Mouse (Mus musculus) urinary bladder, postnatal 4 days (tissue): ENCODE measurements around the gene Ttll6.

Experiments used
- DNase-seq, 2 experiments: peaks; one replicate each; pipeline ENCODE4 v3.0.0; 2021 to 2022; ENCODE audit warnings: low spot score in 2 of 2

Ttll6 gene

DNA sequence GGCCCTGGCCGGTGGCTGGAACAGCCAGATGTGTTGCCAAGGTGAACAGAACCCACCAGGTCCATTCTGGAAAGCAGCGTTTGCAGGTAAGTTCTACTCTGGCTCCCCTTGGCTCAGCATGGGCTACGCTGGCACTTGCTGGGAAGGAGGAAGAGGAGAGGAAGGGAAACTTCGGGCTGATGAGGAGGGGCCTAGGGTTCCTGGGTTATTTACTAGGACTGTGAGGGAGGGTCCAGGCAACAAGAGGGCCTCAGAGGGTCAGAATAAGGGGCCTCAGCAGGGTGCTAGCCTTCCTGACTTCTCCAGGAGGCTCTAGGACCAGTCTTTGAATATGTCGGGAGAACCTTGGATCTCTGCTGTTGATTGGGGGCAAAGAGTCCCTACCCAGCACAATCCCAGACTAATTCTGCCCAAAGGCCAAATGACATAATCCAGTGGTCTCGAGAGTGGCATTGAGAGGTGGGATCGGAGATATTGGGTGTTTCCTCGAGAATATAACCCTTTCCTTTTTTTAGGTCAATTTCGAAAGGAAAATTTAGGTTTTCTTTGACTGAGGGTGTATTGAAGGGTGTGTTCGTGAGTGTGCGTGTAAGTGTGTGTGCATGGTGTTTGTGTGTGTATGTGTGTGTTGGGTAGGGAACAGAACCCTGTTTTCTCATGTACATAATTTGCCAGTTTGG, 61.5 kb downstream of the Ttll6 start:
- no peak for DNase-seq

DNA sequence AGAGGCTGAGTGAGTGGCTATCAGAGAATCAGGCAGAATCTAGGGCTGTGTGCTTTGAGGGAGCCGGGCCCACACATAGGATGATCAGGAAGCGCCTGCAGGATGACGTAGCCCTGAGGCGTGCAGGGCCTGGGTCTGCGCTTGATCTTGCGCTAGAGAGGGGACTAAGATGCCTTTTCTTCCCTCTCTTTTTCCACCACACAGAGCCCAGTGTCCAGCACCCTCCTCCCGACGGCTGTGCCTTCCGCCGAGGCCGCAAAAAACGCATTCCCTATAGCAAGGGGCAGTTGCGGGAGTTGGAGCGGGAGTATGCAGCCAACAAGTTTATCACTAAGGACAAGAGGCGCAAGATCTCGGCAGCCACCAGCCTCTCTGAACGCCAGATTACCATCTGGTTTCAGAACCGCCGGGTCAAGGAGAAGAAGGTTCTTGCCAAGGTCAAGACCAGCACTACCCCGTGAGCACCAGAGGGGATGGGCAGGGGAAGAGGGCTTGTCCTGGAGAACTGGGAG, 62.2 kb downstream of the Ttll6 start:
- DNase-seq = no peak

GRCm38 (mm10) chr11:96198642-96199041, 65.1 kb downstream of the Ttll6 start:
- no peak for DNase-seq

GRCm38 (mm10) chr11:96199181-96200086, 65.8 kb downstream of the Ttll6 start:
- DNase-seq = no peak

DNA sequence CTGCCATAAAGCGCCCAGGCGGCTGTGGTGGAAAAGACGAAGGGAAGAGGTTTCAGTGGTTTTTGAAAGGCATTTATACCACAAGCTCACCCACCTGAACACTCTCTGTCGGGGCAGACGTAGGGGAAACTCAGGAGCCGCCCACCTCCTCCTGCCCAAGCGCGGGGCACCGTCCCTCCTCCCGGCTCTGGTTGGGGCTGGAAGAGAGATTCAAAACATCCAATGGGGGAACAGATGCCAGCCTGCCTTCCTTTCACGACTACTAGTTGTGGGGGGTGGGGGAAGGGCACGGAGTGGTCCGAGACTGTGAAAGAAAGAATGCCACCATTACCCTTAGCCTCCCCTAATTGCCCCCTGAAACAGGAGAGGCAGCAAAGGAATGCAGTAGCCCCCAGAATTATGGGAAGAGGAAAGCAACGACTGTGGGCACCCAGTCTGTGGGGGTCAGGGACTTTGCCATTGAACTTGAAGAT, 66.6 kb downstream of the Ttll6 start:
- no peak for DNase-seq

DNA sequence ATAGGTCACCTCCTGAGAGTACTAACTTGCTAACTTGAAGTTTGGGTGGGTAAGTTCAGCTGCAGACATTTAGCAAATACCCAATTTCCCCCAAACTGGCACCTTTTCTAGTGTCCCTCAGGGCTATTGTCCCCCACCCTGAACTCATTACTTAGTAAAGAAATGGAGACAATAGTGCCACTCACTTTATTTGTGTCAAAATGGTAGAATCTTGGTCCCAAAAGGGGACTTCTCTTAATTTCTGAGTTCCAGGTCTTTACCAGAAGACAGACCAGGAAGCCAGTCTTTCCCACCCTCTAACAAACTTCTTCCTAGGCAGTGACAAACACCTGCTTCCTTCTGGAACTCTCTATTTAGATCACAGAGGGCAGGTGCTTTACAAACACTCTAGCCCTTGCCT, 68.2 kb downstream of the Ttll6 start:
- DNase-seq = no peak

DNA sequence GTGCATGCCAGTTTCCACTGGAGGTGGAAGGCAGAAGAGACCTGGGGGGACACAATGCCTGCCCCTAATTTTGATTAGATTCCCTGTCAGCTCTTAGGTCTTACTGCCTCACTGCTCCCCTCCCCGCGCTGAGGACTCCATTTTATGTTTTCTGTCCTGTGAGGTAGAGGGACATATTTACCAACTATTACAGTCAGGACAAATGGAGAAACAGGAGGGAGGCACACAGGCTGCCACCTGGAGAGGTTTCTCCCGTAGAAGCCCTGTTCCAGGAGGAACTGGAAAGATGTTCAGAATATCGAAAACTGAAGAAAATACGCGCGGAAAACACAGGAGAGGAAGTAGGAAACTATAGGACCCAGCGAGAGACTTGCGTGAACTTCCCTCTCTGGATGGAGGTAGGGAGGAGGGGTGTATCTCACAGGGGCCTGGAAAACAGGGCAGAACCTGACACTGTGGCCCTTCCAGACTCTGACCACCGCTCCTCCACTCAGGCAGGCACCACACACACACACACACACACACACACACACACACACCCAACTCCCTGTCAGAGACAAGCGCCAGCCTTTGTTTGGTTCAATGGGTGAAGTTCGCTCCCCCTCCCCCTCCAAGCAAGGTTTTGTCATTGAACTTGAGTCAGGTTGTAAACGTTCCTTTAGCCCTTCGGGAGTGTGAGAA, 69.0 kb downstream of the Ttll6 start:
- no peak for DNase-seq

DNA sequence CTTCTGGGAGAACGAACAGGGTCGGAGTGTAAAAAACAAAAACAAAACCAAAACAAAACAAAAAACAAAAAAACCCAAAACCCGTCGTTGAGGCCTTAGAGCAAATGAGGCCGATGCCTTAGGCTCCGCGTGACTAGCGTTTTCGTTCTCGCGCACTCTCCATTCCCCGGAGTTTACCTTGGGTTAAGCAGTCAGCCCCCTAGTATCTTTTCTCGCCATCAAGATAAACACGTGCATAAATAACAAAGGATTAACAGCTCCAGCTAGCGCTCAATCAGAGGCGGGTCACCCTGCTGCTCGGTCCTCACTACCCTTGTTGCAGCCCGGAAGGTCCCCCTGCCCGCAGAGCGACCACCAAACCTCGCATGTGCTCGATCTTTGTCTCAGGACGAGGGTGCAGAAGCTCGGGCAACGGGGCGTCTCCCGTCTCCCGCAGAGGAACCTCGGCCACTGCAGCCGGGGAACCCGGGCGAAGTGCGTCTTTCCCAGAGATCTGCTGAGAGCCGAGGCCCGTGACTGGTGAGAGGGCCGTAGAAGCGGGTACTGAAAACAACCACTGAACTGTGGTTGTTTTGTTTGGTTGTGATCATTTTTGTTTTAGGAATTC, 69.7 kb downstream of the Ttll6 start:
- no peak for DNase-seq

GRCm38 (mm10) chr11:96203789-96204186, 70.2 kb downstream of the Ttll6 start:
- DNase-seq = no peak

DNA sequence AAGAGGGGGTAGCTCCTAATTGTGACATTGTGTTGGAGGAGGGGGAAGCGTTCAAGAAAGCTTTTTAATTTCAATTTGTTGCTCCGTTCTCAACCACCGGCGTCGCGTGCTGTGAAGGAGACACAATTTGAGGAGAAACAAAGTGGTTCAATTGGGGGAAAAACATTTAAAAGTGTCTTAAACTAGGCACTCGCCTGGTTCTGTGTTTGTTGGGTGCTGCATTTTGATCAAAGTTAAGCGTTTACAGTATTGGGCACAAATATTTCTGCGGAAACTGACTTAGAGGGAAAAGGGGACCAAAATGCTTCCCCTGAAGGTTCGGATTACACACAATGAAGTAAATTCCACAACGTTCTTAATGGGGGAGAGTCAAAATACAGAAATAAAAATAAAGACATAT, 70.8 kb downstream of the Ttll6 start:
- DNase-seq = no peak

DNA sequence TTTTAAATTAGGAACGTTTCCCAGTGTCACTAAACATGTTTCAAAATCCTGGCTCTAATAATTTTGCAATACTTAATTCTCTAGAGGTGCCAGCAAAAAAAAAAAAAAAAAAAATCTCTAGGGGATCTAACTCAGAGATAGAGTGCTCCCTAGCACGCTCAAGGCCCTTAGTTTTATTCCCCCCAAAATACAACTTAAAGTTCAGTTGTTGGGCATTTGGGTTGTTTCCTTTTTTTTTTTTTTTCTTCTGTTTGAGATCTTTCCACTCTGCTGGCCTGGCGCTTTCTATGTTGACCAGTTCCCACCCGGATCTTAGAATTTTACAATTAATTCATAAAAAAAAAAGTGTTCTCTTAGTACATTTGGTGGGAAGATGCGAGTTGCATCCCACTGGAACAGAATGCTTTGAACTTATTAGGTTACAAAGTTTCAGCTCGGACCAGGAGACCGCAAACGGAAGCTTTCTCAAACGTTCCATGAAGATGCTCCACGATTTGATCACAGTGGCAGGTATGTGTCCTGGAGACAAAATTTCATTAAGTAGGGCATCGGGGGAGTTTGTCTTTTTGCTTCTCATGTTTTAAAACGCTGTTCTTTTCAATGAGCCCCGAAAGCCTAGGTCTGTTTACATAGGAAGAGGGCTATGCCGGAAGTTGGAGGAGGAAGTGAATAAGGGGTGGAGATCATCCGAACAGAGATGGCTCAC, 72.0 kb downstream of the Ttll6 start:
- no peak for DNase-seq
